Mouse (Mus musculus): ENCODE results near the gene Ccdc169.

Ccdc169 gene

GRCm38 (mm10) chr3:55137039-55137438, at the start of gene Ccdc169:
Gene Ccdc169 (plus strand): TSS chr3:55137339.
- no peak for DNase-seq (ENCODE audit: low read depth, low spot score)

- DNase-seq (ENCODE audit: low read depth, low spot score) = no peak
Measured at GRCm38 (mm10) chr3:55087360-55087759, 49.8 kb upstream of the Ccdc169 start.

GRCm38 (mm10) chr3:55088359-55088758, 48.8 kb upstream of the Ccdc169 start:
- DNase-seq (ENCODE audit: low read depth, low spot score) = no peak

GRCm38 (mm10) chr3:55088843-55089242, 48.3 kb upstream of the Ccdc169 start:
- DNase-seq (ENCODE audit: low read depth, low spot score) = no peak

- no peak for DNase-seq (ENCODE audit: low read depth, low spot score)
Measured at GRCm38 (mm10) chr3:55089291-55089690, 47.8 kb upstream of the Ccdc169 start.

- no peak for DNase-seq (ENCODE audit: low read depth, low spot score)
Measured at GRCm38 (mm10) chr3:55093161-55093560, 44.0 kb upstream of the Ccdc169 start.

- DNase-seq (ENCODE audit: low read depth, low spot score) = no peak
Measured at GRCm38 (mm10) chr3:55095968-55096654, 41.0 kb upstream of the Ccdc169 start.

GRCm38 (mm10) chr3:55096655-55097005, 40.5 kb upstream of the Ccdc169 start:
- no peak for DNase-seq (ENCODE audit: low read depth, low spot score)

GRCm38 (mm10) chr3:55097186-55097585, 40.0 kb upstream of the Ccdc169 start:
- DNase-seq (ENCODE audit: low read depth, low spot score) = no peak

- DNase-seq (ENCODE audit: low read depth, low spot score) = no peak
Measured at GRCm38 (mm10) chr3:55098014-55098413, 39.1 kb upstream of the Ccdc169 start.

- DNase-seq (ENCODE audit: low read depth, low spot score) = no peak
Measured at GRCm38 (mm10) chr3:55098990-55099389, 38.1 kb upstream of the Ccdc169 start.

GRCm38 (mm10) chr3:55101092-55101491, 36.0 kb upstream of the Ccdc169 start:
- DNase-seq (ENCODE audit: low read depth, low spot score) = no peak

GRCm38 (mm10) chr3:55105372-55106023, 31.6 kb upstream of the Ccdc169 start:
- no peak for DNase-seq (ENCODE audit: low read depth, low spot score)

- no peak for DNase-seq (ENCODE audit: low read depth, low spot score)
Measured at GRCm38 (mm10) chr3:55106051-55106450, 31.1 kb upstream of the Ccdc169 start.

GRCm38 (mm10) chr3:55109097-55109496, 28.0 kb upstream of the Ccdc169 start:
- no peak for DNase-seq (ENCODE audit: low read depth, low spot score)

GRCm38 (mm10) chr3:55111935-55112709, 25.0 kb upstream of the Ccdc169 start, which contains the start of gene Spg20:
Gene Spg20 (plus strand): TSS chr3:55112108.
- peak; percentile 95 for DNase-seq (ENCODE audit: low read depth, low spot score)

GRCm38 (mm10) chr3:55112710-55113415, 24.3 kb upstream of the Ccdc169 start:
- peak; percentile 27 for DNase-seq (ENCODE audit: low read depth, low spot score)

GRCm38 (mm10) chr3:55114313-55115065, 22.6 kb upstream of the Ccdc169 start:
- DNase-seq (ENCODE audit: low read depth, low spot score) = no peak

GRCm38 (mm10) chr3:55115071-55115470, 22.1 kb upstream of the Ccdc169 start:
- no peak for DNase-seq (ENCODE audit: low read depth, low spot score)

- no peak for DNase-seq (ENCODE audit: low read depth, low spot score)
Measured at GRCm38 (mm10) chr3:55115989-55116388, 21.1 kb upstream of the Ccdc169 start.

GRCm38 (mm10) chr3:55119275-55119898, 17.8 kb upstream of the Ccdc169 start:
- DNase-seq (ENCODE audit: low read depth, low spot score) = no peak
